Mouse (Mus musculus): Measurements from ENCODE around the gene Pif1. TPM values are rescaled to one million over a fixed set of nuclear protein-coding genes. Genes with fewer than 3 reads are reported as not detected.

Pif1 gene
- total and polyA plus RNA-seq, 3 experiments: 11.2 to 14.5 (median 12.2) TPM

DNA sequence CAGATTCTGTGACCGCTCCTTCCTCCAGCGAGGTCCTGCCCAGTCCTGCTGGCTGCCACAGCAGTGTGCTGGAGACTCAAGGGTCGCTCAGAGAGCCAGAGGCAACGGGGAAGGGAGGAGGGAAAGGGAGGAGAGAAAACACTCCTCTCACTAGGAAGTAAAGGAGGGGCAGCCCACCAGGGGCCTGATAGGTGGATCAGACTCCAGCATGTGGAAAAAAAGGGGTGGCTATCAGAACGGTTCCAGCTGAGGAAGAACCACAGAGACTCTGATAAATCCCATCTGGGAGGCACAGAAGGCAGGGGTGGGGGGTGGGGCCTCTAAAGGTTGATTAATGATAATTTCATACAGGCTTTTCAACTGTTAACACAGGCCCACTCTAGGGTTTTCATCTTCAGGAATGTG is 32.0 kb upstream of the Pif1 start:
- dilution Hi-C loops (cut with MboI; ENCODE audit: extremely low pct_ligation_motif_present, extremely low pct_unique_long_range_greater_than_20kb, low sequenced_read_pairs): no loop called here
- no peak overlapping the region for H3K9ac ChIP-seq (ENCODE audit: insufficient read depth, low read depth)
- H3K36me3 ChIP-seq (replicated peaks in 1 of 2; ENCODE audit: control insufficient read depth in 1 of 2, insufficient read depth in 1 of 2, low read length in 1 of 2): peaks cover 50 to 71% of the 10 kb centered on the region in 2 experiments
- H3K27me3 ChIP-seq (replicated peaks): no peaks in the 10 kb centered on the region
- peaks cover 20 to 69% of the 10 kb centered on the region in 2 experiments for H3K4me1 ChIP-seq (ENCODE audit: control insufficient read depth in 1 of 2, insufficient read depth in 2 of 2)
- no peaks in the 10 kb centered on the region for H3K9me3 ChIP-seq (replicated peaks; ENCODE audit: low read length)
- DNase-seq (ENCODE audit: extremely low read depth): no peak
- no peak overlapping the region for H3K4me2 ChIP-seq (ENCODE audit: insufficient read depth, low read depth, poor library complexity, severe bottlenecking)
- TF ChIP-seq SMC3 (IDR thresholded peaks at IDR 0.05; ENCODE audit: low read depth, low read length): no peak
- no peak overlapping the region for H3K27ac ChIP-seq (ENCODE audit: insufficient read depth, low read depth)
- no peak overlapping the region for H3K4me3 ChIP-seq (replicated peaks in 1 of 3; ENCODE audit: low read depth in 2 of 3, low read length in 2 of 3, poor library complexity in 1 of 3)
- in situ Hi-C loops (cut with MboI; ENCODE audit: low pct_ligation_motif_present, low pct_unique_long_range_greater_than_20kb, low sequenced_read_pairs): no loop called here
- no peaks in the 10 kb centered on the region for H3K79me2 ChIP-seq (replicated peaks; ENCODE audit: control insufficient read depth, extremely low read depth, insufficient read depth, poor library complexity, severe bottlenecking)

DNA sequence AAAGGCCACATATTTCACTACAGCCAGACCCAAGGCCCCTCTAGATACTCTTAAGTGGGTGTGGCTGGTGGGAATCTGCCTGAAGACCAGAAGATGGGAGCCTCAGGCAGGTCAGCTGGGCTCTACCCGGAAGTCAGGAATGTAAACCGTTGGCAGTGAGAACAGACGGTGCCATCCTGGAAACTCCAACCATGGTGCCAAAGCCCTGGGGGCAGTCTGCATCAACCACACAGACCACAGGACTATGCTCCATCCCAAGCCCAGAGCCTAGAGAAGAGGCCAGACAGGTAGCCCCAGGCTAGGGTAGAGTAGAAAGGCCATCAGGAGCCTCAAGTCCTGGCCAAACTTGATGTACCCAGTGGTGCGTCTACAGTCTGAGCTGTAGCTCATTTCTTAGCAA is 31.3 kb upstream of the Pif1 start:
- Histone ChIP-seq H3K36me3 (replicated peaks in 1 of 2; ENCODE audit: control insufficient read depth in 1 of 2, insufficient read depth in 1 of 2, low read length in 1 of 2) (peaks cover 56 to 77% of the 10 kb centered on the region in 2 experiments), H3K4me2 (ENCODE audit: insufficient read depth, low read depth, poor library complexity, severe bottlenecking) (no peak overlapping the region), H3K9ac (ENCODE audit: insufficient read depth, low read depth) (no peak overlapping the region), H3K27me3 (replicated peaks) (no peaks in the 10 kb centered on the region), H3K9me3 (replicated peaks; ENCODE audit: low read length) (no peaks in the 10 kb centered on the region), H3K4me3 (replicated peaks in 1 of 3; ENCODE audit: low read depth in 2 of 3, low read length in 2 of 3, poor library complexity in 1 of 3) (no peak overlapping the region), H3K4me1 (ENCODE audit: control insufficient read depth in 1 of 2, insufficient read depth in 2 of 2) (peaks cover 17 to 66% of the 10 kb centered on the region in 2 experiments), H3K27ac (ENCODE audit: insufficient read depth, low read depth) (no peak overlapping the region), H3K79me2 (replicated peaks; ENCODE audit: control insufficient read depth, extremely low read depth, insufficient read depth, poor library complexity, severe bottlenecking) (no peaks in the 10 kb centered on the region)
- TF ChIP-seq ZC3H11A (IDR thresholded peaks at IDR 0.05; ENCODE audit: low read depth, low read length) (no peak), NRF1 (IDR thresholded peaks at IDR 0.05; ENCODE audit: low read depth, low read length) (no peak), NELFE (IDR thresholded peaks at IDR 0.05; ENCODE audit: low read depth, low read length) (no peak), RAD21 (IDR thresholded peaks at IDR 0.05; ENCODE audit: low read depth, low read length) (no peak), POLR2A (IDR thresholded peaks at IDR 0.05; ENCODE audit: low read depth, low read length) (no peak)
- no peak for DNase-seq (ENCODE audit: extremely low read depth)
- in situ Hi-C loops (cut with MboI; ENCODE audit: low pct_ligation_motif_present, low pct_unique_long_range_greater_than_20kb, low sequenced_read_pairs) (no loop called here), dilution Hi-C loops (cut with MboI; ENCODE audit: extremely low pct_ligation_motif_present, extremely low pct_unique_long_range_greater_than_20kb, low sequenced_read_pairs) (no loop called here)

DNA sequence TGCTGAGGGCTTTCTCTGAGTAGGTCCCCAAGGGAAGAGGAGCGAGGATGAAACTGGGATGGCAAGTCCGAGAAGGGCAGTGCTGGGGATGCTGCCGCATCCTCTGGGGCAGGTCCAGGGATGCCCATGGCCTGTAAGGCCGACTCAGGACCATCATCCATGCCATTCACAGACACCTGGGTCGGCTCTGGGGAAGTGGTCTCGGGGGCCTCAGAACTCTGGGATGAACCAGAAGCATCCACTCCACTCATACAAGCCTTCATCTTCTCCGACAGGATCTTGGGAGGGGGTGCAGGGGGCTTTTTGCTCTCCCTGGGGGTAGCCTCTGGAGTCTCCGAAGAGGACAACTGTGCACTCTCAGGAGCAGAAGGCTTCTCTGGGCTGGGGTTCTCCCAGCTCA is 30.6 kb upstream of the Pif1 start:
- Histone ChIP-seq H3K27ac (ENCODE audit: insufficient read depth, low read depth) (no peak overlapping the region), H3K36me3 (replicated peaks in 1 of 2; ENCODE audit: control insufficient read depth in 1 of 2, insufficient read depth in 1 of 2, low read length in 1 of 2) (peaks cover 62 to 84% of the 10 kb centered on the region in 2 experiments), H3K27me3 (replicated peaks) (no peaks in the 10 kb centered on the region), H3K9me3 (replicated peaks; ENCODE audit: low read length) (no peaks in the 10 kb centered on the region), H3K4me2 (ENCODE audit: insufficient read depth, low read depth, poor library complexity, severe bottlenecking) (no peak overlapping the region), H3K79me2 (replicated peaks; ENCODE audit: control insufficient read depth, extremely low read depth, insufficient read depth, poor library complexity, severe bottlenecking) (no peaks in the 10 kb centered on the region), H3K4me3 (replicated peaks in 1 of 3; ENCODE audit: low read depth in 2 of 3, low read length in 2 of 3, poor library complexity in 1 of 3) (no peak overlapping the region), H3K4me1 (ENCODE audit: control insufficient read depth in 1 of 2, insufficient read depth in 2 of 2) (peaks cover 9 to 66% of the 10 kb centered on the region in 2 experiments), H3K9ac (ENCODE audit: insufficient read depth, low read depth) (no peak overlapping the region)
- TF ChIP-seq BHLHE40 (IDR thresholded peaks at IDR 0.05; ENCODE audit: low read depth, low read length) (no peak), HCFC1 (IDR thresholded peaks at IDR 0.05; ENCODE audit: low read depth, low read length) (no peak), TBP (conservative IDR thresholded peaks at IDR 0.05; ENCODE audit: low read depth, low read length) (no peak), KAT2A (IDR thresholded peaks at IDR 0.05; ENCODE audit: insufficient replicate concordance, low read length) (no peak), EP300 (IDR thresholded peaks at IDR 0.05; ENCODE audit: low read length) (no peak), POLR2A (IDR thresholded peaks at IDR 0.05; ENCODE audit: low read depth, low read length) (no peak), ZC3H11A (IDR thresholded peaks at IDR 0.05; ENCODE audit: low read depth, low read length) (no peak)
- dilution Hi-C loops (cut with MboI; ENCODE audit: extremely low pct_ligation_motif_present, extremely low pct_unique_long_range_greater_than_20kb, low sequenced_read_pairs) (no loop called here), in situ Hi-C loops (cut with MboI; ENCODE audit: low pct_ligation_motif_present, low pct_unique_long_range_greater_than_20kb, low sequenced_read_pairs) (no loop called here)
- no peak for DNase-seq (ENCODE audit: extremely low read depth)
